Mouse (Mus musculus): ENCODE measurements at regions not wholly inside any gene's neighbourhood (a gene's known extent, or its start where the extent isn't known, plus 50 kb on each side); places are given as distances from the start of the nearest gene placed in this dataset.

- ATAC-seq (ENCODE audit: insufficient read depth) (no peak), DNase-seq (no peak)
- H3K4me3 ChIP-seq (ENCODE audit: low read depth, low read length) = no peak overlapping the region
- H3K27ac ChIP-seq (ENCODE audit: low read depth) = no peak overlapping the region
- H3K27me3 ChIP-seq (ENCODE audit: insufficient read depth, low read length) = no peaks in the 10 kb centered on the region
- no peaks in the 10 kb centered on the region for H3K36me3 ChIP-seq (ENCODE audit: insufficient read depth)
- H3K4me2 ChIP-seq = no peak overlapping the region
- no peaks in the 10 kb centered on the region for H3K4me1 ChIP-seq (ENCODE audit: insufficient read depth)
- no peaks in the 10 kb centered on the region for H3K9me3 ChIP-seq (ENCODE audit: low read depth, low read length)
- no peak for TF ChIP-seq CTCF (IDR thresholded peaks at IDR 0.05; ENCODE audit: low read depth)
- 80% methylated on average over 2 of the region's 2 CpGs for WGBS
- no peak overlapping the region for H3K9ac ChIP-seq
These were observed 158.1 kb upstream of the Ccn2 start for GRCm38 (mm10) chr10:24437177-24437576.

GRCm38 (mm10) chr10:24444572-24444971 is 150.7 kb upstream of the Ccn2 start:
- no peak overlapping the region for H3K9ac ChIP-seq
- H3K4me3 ChIP-seq (ENCODE audit: low read depth, low read length) = no peak overlapping the region
- DNase-seq (peak; percentile 52), ATAC-seq (ENCODE audit: insufficient read depth) (no peak)
- TF ChIP-seq CTCF (IDR thresholded peaks at IDR 0.05; ENCODE audit: low read depth) = no peak
- no peaks in the 10 kb centered on the region for H3K36me3 ChIP-seq (ENCODE audit: insufficient read depth)
- H3K4me2 ChIP-seq = no peak overlapping the region
- peak overlapping the region; percentile 48; the same call in 1 of the 2 replicates for H3K27ac ChIP-seq (ENCODE audit: low read depth)
- no peaks in the 10 kb centered on the region for H3K27me3 ChIP-seq (ENCODE audit: insufficient read depth, low read length)
- no peaks in the 10 kb centered on the region; the same call in 1 of the 2 replicates for H3K9me3 ChIP-seq (ENCODE audit: low read depth, low read length)
- WGBS = 28% methylated on average over 1 of the region's 1 CpGs
- H3K4me1 ChIP-seq (ENCODE audit: insufficient read depth) = peaks cover 14% of the 10 kb centered on the region

- WGBS = 70% methylated on average over 6 of the region's 6 CpGs
- peak; percentile 14 for DNase-seq
- no peak overlapping the region for H3K9ac ChIP-seq
- no peak overlapping the region for H3K4me3 ChIP-seq (ENCODE audit: low read depth, low read length)
- H3K4me2 ChIP-seq = no peak overlapping the region
- no peaks in the 10 kb centered on the region for H3K36me3 ChIP-seq (ENCODE audit: insufficient read depth)
- H3K27ac ChIP-seq (ENCODE audit: low read depth) = peak overlapping the region; percentile 48; the same call in 1 of the 2 replicates
- H3K27me3 ChIP-seq (ENCODE audit: insufficient read depth, low read length) = no peaks in the 10 kb centered on the region
- peaks cover 14% of the 10 kb centered on the region for H3K4me1 ChIP-seq (ENCODE audit: insufficient read depth)
- TF ChIP-seq CTCF (IDR thresholded peaks at IDR 0.05; ENCODE audit: low read depth) = no peak
- no peak for ATAC-seq (ENCODE audit: insufficient read depth)
- H3K9me3 ChIP-seq (ENCODE audit: low read depth, low read length) = no peaks in the 10 kb centered on the region; the same call in 1 of the 2 replicates
These were observed 150.2 kb upstream of the Ccn2 start for GRCm38 (mm10) chr10:24445036-24445435.

- Histone ChIP-seq H3K9ac (no peak overlapping the region), H3K4me2 (no peak overlapping the region), H3K9me3 (ENCODE audit: low read depth, low read length) (no peaks in the 10 kb centered on the region; the same call in 1 of the 2 replicates), H3K27me3 (ENCODE audit: insufficient read depth, low read length) (no peaks in the 10 kb centered on the region), H3K4me3 (ENCODE audit: low read depth, low read length) (no peak overlapping the region), H3K4me1 (ENCODE audit: insufficient read depth) (peaks cover 14% of the 10 kb centered on the region), H3K36me3 (ENCODE audit: insufficient read depth) (no peaks in the 10 kb centered on the region), H3K27ac (ENCODE audit: low read depth) (peak overlapping the region; percentile 69)
- WGBS = 50% methylated on average over 8 of the region's 8 CpGs
- TF ChIP-seq CTCF (IDR thresholded peaks at IDR 0.05; ENCODE audit: low read depth) = no peak
- peak; percentile 62 for DNase-seq
- ATAC-seq (ENCODE audit: insufficient read depth) = peak; percentile 75
These were observed 149.1 kb upstream of the Ccn2 start for GRCm38 (mm10) chr10:24446168-24446567.

GRCm38 (mm10) chr10:24447135-24447534 is 148.1 kb upstream of the Ccn2 start:
- peak; percentile 50 for DNase-seq
- H3K27me3 ChIP-seq (ENCODE audit: insufficient read depth, low read length) = no peaks in the 10 kb centered on the region

GRCm38 (mm10) chr10:24448001-24448561 is 147.2 kb upstream of the Ccn2 start:
- H3K4me1 ChIP-seq (ENCODE audit: insufficient read depth) = peaks cover 14% of the 10 kb centered on the region

More at GRCm38 (mm10) chr10:24447135-24447534, 148.1 kb upstream of the Ccn2 start:
- no peak overlapping the region for H3K9ac ChIP-seq
- H3K36me3 ChIP-seq (ENCODE audit: insufficient read depth) = no peaks in the 10 kb centered on the region
- no peak for TF ChIP-seq CTCF (IDR thresholded peaks at IDR 0.05; ENCODE audit: low read depth)
- peak overlapping the region; percentile 86; the same call in 1 of the 2 replicates for H3K27ac ChIP-seq (ENCODE audit: low read depth)
- no peak overlapping the region for H3K4me2 ChIP-seq
- H3K4me1 ChIP-seq (ENCODE audit: insufficient read depth) = peaks cover 14% of the 10 kb centered on the region
- no peaks in the 10 kb centered on the region; the same call in 1 of the 2 replicates for H3K9me3 ChIP-seq (ENCODE audit: low read depth, low read length)
- no peak overlapping the region for H3K4me3 ChIP-seq (ENCODE audit: low read depth, low read length)
- no peak for ATAC-seq (ENCODE audit: insufficient read depth)
- WGBS = 34% methylated on average over 6 of the region's 6 CpGs

GRCm38 (mm10) chr10:24453507-24453906 is 141.7 kb upstream of the Ccn2 start:
- DNase-seq (no peak), ATAC-seq (ENCODE audit: insufficient read depth) (no peak)
- no peak overlapping the region for H3K4me3 ChIP-seq (ENCODE audit: low read depth, low read length)
- H3K36me3 ChIP-seq (ENCODE audit: insufficient read depth) = no peaks in the 10 kb centered on the region
- TF ChIP-seq CTCF (IDR thresholded peaks at IDR 0.05; ENCODE audit: low read depth) = no peak
- no peak overlapping the region for H3K4me2 ChIP-seq
- H3K4me1 ChIP-seq (ENCODE audit: insufficient read depth) = no peaks in the 10 kb centered on the region
- H3K27me3 ChIP-seq (ENCODE audit: insufficient read depth, low read length) = no peaks in the 10 kb centered on the region
- WGBS = 60% methylated on average over 4 of the region's 4 CpGs
- H3K9me3 ChIP-seq (ENCODE audit: low read depth, low read length) = no peaks in the 10 kb centered on the region; the same call in 1 of the 2 replicates
- no peak overlapping the region for H3K27ac ChIP-seq (ENCODE audit: low read depth)
- no peak overlapping the region for H3K9ac ChIP-seq

More at GRCm38 (mm10) chr10:24448001-24448561, 147.2 kb upstream of the Ccn2 start:
- peak overlapping the region; percentile 86 for H3K27ac ChIP-seq (ENCODE audit: low read depth)
- peak; percentile 65 for ATAC-seq (ENCODE audit: insufficient read depth)
- WGBS = 24% methylated on average over 9 of the region's 9 CpGs
- no peak overlapping the region for H3K4me3 ChIP-seq (ENCODE audit: low read depth, low read length)
- H3K9me3 ChIP-seq (ENCODE audit: low read depth, low read length) = no peaks in the 10 kb centered on the region; the same call in 1 of the 2 replicates
- DNase-seq = peak; percentile 85
- no peaks in the 10 kb centered on the region for H3K27me3 ChIP-seq (ENCODE audit: insufficient read depth, low read length)
- peak; percentile 5; the same call in 1 of the 2 replicates for TF ChIP-seq CTCF (IDR thresholded peaks at IDR 0.05; ENCODE audit: low read depth)
- 0 out of 2 replicates have a peak overlapping the region, but pooled peaks have one; percentile 13 for H3K4me2 ChIP-seq
- no peaks in the 10 kb centered on the region for H3K36me3 ChIP-seq (ENCODE audit: insufficient read depth)
- H3K9ac ChIP-seq = no peak overlapping the region

Measured in lung, embryonic 14.5 days (tissue).